Mouse (Mus musculus) thymus, postnatal 10 days (tissue): ENCODE results near the gene Mapk11.

ENCODE experiments used
- DNase-seq, 2 experiments: peaks; one replicate each; pipeline ENCODE4 v3.0.0; 2021; ENCODE audit warnings: low spot score in 2 of 2

Mapk11 gene

DNA sequence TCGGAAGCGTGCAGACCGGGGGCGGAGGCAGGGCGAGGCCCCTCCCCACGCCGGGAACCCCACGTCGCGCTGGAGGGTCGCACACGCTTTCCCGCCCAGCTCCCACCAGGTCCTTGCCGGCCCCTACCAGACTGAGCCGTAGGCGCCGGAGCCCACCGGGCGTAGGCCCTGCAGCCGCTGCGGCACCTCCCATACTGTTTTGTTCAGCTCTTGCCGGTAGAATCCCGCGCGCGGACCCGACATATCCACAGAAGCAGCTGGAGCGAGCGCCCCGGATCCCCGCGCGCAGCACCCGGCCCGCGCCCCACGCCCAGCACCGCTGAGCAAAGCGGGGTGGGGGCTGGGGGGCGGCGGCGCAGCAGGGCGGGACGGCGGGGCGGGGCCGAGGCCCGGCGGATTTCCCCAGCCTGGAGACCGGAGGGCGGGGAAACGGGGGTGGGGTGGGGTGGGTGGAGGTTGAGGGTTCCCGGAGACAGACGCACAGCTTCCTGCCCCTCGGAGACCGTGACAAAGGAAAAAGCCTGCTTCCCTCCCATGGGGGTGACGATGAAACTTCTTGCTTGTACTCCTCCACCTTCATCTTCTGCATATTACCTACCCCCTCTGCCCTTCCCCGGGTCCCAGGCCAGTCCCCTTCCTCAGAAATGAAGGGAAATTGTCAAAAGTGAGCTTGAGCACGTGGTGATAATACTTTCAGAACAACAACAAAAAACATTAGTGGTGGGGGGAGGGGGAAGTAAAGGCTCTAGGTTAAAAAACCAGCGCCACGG lies at the start of gene Mapk11:
Gene Mapk11, minus strand, starts transcription at position 358 of the 770 bp plus-strand sequence.
- DNase-seq = peak; percentile 46 to 62

DNA sequence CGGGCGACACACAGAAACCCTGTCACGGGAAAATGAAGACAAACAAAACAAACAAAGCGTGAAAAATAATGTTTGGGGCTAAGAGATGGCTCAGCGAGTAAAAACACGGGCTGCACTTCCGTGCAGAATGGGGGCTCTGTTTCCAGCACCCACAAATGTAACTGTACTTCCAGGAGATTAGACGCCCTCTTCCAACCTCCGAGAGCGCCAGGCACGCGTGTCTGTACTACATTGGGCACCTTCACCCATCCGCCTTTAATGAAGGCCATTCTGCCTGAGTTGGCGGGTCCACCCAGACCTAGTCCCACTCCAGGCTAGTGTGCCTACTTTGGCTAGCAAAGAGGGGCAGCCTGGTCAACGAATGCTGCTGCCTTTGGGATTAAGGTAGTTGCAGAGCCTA lies 47.6 kb upstream of the Mapk11 start:
- DNase-seq = no peak

DNA sequence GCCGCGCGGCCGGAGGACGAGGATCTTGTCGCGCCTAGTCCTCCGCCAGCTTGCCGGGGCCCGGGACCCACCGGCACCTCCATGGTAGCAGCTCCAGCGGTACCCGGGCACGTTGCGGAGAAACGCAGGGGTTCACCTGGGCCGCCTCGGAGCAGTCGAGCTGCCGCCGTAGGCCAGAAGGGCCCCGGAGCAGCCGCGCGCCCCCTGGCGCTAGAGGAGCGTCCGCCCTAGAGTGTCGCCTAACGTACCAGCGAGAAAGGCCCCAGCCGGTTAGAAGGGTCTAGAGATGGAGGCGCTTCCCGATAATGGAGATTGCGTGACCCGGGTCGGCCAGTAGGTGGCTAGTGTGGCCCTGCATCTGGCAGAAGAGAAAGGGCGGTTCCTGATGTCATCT lies 46.9 kb upstream of the Mapk11 start, which contains the start of gene Dennd6b:
Gene Dennd6b, minus strand, starts transcription at position 184 of the 394 bp plus-strand sequence.
- peak; percentile 97 to 99 for DNase-seq

DNA sequence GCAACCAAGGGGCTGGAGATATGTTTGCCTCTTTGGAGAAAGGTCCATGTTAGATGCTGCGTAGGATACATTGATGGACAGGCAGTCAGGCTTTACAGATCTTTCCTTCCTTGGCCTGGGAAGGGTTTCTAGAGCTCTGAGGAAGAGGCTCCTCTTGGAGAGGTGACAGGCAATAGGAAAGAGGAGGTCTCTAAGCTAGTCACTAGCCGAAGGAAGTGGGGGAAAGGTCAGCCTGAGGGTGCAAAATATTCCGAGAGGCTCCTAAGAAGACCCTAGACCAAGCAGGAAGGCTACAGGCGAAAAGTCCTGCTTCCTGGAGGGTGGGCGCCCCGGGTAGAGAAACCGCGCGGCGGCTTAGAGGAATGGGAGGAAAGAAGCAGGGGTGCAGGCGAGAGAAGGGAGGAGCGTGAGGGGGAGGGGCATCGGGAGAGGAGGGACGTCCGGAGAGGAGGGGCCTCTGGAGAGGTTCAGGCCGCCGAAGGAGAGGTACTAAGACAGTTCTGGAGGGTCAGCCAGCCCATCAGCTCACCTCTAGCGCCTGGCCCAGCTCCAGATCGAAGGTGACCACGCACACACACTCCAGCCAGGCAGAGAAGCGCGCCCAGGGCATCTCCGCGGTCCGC lies 46.4 kb upstream of the Mapk11 start:
- DNase-seq = peak; percentile 88 to 89

DNA sequence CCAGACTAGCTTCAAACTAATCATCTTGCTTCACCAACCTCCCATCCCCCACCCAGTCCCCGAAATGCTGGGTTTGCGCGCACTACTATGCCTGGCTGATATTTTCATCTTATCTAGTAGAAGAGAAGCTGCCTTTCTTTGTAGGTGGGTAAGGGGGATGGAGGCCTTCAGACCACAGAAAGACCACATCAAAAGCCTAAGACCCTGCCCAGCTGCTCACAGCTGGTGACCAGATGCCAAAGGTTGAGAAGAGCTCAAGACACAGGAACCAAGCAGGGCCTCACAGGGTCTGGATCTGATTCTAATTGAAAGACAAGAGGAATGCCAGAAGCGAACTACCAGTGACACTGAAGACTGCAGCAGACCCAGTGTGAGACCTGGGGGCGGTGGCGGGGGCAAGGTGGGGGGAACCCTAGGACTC lies 45.8 kb upstream of the Mapk11 start:
- peak in 1 of 2 experiments; percentile 12 for DNase-seq

DNA sequence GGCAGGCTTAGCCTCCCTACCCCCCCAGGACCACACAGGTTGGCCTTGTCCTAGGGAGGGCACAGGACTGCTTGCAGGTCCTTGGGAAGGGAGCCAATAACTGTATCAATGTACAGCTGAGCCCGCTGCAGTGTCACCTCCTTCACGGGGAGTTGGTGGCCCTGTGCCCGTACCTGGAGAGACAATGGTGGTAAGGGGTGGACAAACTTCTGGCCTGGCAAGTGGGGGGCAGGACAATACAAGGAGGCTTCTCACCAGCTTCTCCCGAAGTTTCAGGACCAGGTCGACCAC lies 35.5 kb upstream of the Mapk11 start:
- no peak for DNase-seq

DNA sequence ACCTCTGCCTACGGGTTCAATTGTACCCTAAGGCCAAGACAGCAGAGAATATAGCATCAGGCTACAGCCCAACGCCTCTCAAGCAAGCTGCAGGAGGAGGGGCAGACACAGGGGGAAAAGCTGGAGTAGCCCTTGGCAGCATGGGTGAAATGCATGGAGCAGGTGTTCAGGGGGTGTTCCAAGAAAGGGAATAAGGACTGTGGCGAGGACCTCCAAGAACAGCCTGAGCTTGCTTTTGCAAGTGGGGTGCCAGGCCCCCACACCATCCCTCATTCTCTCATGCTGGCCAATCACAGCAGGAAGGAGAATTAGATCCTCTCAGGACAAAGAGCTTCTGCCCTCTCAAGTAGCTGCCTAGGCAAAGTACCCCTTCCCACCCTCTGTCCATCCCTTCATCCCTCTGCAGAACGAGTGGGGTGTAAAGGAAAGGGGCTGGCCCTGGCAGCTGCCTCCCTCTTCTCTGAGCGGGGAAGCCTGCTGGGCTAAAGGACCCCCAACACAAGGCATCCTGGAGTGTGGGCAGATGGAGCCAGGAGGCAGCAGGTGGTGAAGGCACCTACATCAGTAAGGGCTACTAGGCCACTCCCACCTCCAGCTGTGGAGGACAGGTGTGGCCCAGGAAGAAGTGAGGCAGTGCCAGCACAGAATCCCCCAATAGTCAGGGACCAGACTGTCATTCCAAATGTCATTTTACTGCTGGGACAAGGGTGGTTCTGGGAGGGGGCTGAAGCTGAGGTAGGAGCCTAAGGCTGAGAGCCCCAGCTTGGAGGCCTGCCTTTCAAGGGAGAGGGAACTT lies 34.9 kb upstream of the Mapk11 start:
- DNase-seq = no peak

DNA sequence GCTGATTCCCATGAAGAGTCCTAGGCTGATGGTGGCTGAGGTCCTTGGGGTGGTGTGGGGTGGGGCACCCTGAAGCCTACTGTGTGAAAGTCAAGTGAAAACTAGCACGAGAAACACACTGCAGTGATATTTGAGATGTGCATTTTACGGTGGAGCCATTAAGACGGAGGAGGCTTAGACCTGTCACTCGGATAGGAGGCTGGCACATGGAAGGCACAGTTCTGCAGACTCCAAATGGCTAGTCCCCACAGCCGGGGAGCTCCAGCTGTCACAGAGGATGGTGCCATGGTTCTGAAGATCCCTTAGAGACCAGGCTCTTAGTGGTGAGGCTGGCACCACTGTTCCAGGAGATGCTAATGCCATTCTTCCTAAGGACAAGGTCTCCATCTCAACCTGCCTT lies 33.4 kb upstream of the Mapk11 start:
- no peak for DNase-seq

DNA sequence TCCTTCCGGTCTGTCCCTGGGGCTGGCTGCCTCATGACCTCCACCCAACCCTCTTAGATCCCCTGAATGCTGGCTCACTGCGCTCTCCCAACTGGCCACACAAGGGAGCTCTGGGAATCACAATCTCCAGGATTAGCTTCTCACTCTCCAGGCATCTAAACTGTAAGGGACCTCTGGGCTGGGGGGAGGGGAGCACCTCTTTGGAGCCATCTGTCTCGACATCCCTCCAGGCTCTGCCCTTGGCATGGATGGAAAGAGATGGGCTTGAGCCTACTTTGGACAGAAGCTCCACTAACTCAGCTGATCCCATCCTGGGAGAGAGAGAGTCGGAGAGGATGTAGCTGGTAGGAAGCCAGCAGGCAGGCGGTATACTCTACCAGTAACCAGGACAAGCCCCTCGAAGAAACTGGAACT lies 32.9 kb upstream of the Mapk11 start:
- DNase-seq = no peak

DNA sequence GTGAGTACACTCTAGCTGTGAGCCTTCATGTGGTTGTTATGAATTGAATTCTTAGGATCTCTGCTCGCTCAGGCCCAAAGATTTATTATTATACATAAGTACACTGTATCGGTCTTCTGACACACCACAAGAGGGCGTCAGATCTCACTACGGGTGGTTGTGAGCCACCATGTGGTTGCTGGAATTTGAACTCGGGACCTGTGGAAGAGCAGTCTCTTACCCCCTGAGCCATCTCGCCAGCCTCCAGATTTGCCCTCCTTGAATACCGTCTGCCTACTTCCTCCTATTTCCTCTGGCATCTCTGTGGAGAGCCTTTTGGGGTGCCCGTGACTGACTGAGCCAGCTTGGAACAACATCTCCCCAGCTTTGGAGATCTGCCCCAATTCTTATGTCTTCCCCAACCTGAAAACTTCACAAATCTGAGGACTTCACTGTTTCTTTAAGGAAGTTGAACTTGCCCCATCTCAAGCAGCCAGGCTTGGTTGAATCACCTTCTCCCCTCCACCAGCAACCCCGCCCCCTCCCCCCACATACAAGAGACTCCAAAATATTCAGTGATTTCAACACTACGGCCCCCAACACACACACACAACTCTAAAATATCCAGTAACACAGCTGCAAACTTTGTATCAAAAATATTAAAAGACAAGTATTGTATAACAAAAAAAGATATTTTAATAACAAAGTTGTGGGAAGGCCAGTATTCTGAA lies 32.3 kb upstream of the Mapk11 start:
- no peak for DNase-seq

DNA sequence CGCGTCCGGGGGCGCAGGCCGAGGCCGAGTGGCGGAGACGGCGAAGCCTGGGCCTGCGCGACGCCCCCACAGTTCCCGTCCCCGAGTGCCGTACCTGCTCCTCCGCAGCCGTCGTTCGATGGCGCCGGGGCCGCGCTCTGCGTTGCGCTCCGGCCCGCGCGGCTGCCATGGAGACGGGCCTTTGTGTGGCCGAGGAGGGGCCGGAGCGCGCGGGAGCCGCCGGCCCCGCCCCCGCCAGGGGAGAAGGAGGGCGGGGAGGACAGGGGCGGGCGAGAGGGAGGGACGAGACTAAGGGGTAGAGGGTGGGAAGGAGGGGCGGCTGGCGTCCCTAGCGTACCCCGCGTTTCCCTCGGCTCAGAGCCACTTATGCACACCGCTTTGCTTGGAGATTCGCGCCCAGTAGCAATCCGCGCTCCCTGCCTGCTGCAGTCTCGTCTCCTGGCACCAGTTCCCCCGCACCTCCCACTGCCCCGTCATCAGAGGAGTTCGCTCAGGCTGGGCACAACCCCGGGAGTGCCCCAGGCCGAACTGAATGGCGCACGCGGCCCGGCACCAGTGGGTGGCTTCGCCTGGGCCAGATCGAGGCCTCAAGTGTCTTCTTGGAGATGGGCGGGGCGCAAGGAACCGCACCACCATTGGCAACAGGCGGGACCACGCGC lies 31.3 kb upstream of the Mapk11 start, which contains the start of gene Plxnb2:
Gene Plxnb2, minus strand, starts transcription at position 218 of the 659 bp plus-strand sequence.
- DNase-seq = no peak

DNA sequence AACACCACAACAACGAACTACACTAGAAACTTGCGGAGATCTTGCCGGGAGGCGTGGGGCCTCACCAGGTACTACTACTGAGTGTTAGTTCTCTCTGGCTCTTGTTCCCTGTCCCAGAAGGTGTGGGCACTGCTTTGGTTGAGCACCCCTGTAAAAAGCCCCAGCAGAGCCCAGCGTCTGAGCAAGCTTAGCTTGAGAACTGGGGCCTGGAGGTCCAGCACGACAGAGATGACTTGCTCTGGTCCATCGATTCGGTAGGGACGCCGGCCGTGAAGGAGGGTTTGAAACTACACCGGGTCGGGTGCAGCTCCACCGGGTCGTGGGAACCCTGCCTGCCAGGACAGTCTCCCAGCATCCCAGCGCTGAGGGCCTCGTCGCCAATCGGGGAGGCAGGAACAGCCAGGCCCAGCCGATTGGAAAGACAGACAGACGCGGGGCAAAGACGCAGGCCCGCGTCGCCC lies 30.7 kb upstream of the Mapk11 start:
- DNase-seq = no peak

DNA sequence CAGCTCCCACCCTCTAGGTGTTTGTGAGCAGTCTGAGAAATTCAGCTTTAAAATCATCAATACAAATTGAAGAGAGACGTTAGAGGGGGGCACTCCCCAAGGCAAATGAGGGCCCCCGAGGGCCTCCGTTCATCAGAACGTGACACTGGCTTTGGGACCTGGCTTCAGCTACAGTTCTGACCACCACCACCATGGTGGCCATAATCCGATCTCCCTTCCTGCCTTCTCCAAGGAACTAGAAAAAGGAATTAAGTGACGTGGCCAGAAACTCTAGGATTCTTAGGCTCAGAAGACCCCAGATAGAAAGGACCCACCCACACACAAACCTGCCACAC lies 30.2 kb upstream of the Mapk11 start:
- no peak for DNase-seq

DNA sequence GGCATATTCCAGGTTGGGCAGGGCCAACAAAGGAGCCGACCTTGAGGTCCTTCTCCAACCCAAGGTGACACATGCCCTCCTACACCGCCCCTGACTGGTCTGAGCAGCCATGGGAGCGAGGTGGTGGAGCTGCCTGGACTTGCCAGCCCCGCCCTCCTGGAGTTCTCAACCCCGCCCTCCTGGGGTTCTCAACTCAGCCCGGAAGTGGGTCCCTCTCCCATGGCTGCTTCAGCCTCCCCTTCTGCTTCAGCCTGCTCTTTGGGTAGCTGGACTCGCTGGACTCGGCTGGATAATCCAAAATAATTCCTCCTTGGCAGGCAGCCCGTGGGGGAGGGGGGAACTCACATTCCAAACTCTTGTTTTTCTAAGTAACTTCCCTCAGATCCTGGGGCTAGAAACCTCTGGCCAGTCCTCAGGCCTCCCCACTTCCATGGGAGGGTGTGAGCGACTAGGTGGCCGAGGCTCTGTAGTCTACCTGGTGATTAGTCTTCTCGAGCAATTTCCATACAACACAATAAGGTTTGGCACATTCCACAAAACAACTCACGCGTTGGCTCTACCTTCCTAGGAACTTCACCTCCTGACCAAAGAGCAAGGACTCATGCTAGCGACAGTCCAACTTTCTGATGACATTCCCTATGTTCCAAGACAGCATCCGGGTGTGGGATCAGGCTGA lies 29.7 kb upstream of the Mapk11 start:
- DNase-seq = peak in 1 of 2 experiments; percentile 12

DNA sequence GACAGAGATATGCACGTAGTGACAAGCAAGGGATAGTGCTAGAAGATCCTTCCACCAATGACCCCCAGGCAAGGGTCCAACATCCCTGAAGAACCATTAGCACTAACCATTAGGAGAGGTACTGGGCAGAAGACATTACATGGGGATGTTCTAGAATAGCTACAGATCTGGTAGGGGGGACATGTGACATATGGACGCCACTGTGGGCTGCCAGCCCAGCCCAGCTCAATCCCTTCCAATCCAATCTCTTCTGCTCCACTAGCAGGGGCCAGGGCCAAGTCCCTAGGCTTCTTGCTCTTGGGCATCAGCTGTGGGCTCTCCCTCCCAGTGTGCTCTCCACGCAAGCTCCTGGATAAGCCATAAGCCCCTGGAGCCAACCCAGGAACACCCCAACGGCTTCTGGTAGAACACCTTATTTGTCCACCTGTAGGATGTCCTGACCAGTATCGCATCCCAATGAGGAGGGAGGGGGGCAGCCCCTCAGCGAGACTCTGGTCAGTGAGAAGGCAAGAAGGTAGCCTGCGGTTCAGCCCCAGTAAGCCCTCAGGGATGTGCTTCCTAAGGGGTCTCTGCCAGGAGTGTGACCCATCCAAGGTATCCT lies 28.9 kb upstream of the Mapk11 start:
- DNase-seq = no peak

DNA sequence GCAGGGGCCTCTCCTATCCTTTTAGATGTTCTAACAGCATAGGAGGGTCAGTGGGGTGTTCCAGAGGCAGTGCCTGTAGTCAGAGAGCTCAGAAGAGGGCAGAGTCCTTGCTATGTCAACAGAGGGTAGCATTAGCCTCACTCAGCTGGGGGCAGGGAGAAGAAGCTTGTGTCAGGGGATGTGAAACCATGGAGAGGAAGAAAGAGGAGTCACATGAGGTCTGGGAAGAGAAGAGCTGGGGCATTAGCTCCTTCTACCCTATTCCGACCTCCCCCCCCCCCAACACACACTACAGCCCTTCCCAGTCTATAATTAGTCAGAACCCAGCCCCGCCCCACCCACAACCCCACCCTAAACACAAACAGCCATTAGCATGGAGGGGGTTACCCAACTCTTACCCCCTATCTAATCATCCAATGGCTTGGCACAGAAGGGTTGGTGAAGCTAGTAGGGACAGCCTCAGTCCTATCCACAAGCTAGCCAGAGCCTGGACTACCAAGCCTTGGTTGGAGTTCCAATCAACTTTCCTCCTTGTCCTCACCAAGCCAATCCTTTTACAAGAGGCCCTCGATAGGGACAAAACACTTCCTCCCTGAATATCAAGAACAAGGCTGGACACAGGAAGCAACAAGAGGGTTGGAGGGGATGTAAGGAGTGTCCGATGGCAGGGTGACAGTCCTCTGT lies 28.3 kb upstream of the Mapk11 start:
- DNase-seq = no peak

DNA sequence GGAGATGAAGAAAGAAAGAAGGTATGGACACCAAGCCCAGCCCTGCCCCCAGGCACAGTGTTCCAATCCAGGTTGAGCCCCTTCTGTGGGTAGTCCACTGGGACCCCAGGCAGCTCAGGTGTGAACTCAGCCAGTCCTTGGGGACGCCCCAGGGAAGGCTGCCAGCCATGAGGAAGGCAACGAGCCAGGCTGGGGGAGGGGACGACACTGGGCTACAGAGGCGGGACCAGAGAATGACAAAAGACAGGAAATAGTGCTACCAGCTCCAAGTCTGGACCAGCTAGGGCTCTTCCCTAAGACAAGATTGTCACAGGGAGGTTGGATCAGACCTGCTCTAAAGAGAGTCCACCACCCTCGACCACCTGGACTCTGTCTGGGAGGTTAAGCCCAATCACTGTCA lies 27.7 kb upstream of the Mapk11 start:
- no peak for DNase-seq

DNA sequence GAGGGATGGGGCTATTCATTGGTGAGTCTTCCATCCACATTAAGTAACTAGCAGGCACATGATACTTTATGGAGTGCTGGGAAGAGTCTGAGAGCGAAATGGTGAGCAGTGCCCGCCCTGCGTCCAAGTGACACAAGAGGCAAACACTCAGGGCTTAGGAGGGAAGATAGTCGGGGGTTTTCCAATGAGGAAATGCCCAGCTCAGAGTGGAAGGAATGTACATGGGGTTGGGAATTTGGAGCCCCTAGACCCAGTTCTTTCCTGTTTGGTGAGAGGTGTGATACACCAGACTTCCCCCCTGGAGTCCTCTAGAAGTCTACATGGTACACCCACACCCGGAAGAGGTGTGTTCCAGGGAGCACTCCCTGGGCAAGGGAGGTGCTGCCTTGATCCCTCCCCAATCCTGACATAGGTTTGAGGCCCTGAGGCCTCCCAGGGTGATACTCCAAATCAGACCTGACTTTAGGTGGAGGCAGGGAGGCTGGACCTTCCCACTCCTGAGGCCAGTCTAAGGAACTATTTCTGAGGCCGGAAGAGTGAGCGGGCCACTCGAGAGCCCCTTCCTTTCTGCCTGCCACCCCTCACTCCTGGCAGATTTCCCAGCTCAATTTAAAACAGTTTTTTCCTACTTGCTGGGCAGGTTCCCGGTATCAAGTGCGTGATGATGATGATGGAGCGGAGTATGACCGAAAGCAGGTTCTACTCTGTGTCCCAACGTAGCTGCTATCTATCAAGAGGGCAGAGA lies 26.2 kb upstream of the Mapk11 start:
- no peak for DNase-seq

DNA sequence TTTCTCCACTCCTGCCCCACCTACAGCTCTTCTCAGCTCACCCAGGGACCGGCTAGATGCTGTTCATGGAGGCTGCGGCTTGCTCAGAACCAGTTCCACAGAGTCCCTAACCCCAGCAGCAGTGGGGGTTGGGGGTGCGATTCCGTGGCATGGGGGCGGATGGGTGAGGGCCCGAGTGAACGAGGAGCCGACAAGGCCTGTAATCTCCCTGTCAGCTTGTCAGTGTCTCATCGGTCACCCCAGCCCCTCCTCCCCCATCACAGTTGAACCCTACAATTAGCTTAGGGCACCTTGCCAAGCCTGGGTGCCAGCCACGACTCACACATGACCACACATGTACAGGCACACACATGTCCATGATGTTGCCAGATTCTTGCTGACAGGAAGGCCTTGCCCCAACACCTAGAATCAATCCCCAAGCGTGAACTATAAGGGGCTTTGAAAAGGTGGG lies 25.5 kb upstream of the Mapk11 start:
- DNase-seq = no peak
